Mouse (Mus musculus) frontal cortex, postnatal 25 days (tissue): Measurements from ENCODE around the gene Ttc7b.

Source experiments
- DNase-seq, 2 experiments: peaks; one replicate each; pipeline ENCODE4 v3.0.0; 2022; ENCODE audit warnings: low spot score in 2 of 2

Gene Ttc7b

DNA sequence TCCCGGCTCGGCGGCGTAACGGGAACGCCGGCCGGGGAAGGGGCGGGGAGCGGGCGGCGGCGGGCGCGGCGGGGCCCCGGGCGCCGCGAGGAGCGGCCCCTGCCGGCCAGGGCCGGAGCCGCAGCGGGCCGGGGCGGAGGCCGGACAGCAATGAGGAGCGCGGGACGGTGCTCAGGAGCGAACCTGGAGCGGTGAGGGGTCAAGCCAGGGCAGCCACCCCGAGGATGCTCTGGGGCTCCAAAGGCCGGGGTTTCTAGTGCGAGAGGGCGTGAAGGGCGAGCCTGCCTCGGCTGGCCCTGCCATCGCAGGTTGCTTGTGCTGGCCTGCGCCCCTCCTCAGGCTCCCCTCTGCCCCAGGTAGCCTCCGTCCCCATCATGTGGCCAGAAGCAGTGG lies at the start of gene Ttc7b:
Gene Ttc7b (minus strand): TSS at position 33 of the 393 bp plus-strand sequence.
- no peak for DNase-seq

DNA sequence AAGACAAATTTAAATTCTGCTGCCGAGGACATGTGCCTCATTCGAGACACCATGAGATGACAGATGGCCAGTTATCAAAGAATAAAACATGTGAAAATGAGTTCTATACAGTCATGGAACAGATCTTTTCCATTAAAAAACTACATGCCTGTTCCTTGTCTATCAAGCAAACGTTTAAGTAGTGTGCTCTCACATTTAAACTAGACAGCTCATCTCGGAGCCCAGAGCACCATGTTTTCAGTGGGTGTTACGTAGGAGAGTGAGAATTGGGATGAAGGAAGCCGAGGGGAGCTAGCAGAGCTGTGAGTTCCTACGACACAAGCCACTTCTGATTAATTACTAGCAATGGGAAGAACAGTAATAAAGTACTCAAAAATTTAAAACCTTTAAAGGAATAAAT lies 48.2 kb upstream of the Ttc7b start:
- no peak for DNase-seq

DNA sequence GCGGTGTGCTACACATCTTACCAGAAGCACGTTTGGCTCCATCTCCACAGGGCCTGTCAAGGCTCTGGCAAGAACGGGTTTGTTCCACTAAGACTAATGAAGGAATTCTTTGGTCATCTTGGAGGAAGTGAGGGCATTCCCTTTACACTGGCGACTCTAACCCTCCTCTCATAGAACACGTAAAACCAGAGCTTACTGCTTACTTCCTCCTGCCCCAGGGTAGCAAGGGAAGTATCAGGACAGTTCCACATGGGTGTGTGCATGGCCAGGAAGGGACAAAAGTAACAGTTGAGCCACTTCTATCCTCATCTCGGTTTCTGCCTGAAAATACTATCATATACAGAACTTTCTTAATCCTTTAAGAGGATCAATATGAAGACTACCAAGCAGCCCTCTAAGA lies 47.5 kb upstream of the Ttc7b start:
- no peak for DNase-seq

GRCm38 (mm10) chr12:100567627-100568026 lies 47.0 kb upstream of the Ttc7b start:
- DNase-seq, result no peak

DNA sequence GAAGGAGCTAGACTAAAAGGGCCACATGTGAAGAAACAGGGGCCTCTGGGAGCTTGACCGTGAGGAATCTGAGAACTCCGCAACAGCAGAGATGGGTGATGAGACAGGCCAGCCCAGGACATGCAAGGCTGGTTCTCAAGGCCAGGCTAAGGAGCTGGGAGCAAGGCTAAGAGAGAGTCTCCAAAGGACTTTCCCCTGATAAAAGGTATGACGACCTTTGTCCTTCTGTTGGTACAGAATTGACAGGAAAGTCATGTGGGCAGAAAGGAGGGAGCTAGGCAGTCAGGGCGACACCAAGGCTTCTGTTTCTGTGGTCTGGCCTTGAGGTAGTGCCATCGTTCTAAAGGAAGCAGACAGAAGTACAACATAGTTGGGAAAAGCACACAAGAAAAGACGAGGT lies 33.0 kb upstream of the Ttc7b start:
- DNase-seq, result no peak

GRCm38 (mm10) chr12:100551972-100552371 lies 31.3 kb upstream of the Ttc7b start:
- DNase-seq, result no peak

GRCm38 (mm10) chr12:100544194-100544567 lies 23.6 kb upstream of the Ttc7b start:
- DNase-seq, result no peak

DNA sequence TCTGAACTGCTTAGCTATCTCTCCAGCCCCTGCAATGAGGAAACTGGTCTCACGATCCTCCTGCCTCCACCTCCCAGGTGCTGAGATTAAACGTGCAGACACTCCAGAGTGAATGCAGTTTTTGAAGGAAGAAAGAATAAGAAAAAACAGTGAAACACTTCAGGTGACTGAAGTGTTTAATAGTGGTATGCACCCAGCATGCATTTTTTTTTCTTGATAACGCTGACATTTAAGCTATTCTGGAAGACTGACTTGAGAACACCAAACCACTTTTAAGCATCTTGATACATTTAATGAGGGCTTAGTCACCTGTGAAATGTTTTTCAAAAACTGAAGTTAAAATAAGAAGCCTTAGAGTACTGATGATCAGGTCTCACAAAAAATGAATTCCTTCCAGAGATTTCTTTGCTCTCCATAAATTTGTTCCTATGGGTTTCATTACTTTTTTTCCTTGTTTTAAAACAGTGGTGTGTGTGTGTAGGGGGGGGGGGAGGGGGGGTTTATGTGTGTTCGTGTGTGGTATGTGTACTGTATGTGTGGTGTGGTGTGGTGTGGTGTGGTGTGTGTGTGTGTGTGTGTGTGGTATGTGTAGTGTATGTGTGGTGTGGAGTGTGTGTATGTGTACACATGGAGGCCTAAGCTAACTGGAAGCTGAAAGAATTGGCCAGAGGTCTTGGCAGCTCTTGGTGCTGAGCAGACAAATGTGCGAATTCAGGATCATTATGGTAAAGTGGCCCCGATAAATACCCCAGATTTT lies 23.0 kb upstream of the Ttc7b start:
- no peak for DNase-seq

DNA sequence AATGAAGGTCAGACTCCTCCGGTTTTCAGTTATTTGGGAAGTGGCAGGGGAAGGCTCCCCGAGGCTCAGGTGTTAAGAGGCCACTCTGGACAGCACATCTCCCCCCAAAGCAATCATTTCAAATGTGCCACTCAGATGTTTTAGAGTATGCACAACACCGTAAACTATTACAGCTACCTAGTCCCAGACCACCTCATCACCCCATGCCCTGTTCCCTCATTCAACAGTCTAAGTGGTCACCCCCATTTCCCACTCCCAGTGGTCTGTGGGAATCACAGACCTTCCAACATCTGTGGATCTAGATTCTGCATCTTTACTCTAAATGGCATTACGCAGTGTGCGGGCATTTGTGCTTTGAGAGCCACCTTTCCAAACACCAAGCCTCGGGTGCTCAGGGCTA lies 21.9 kb upstream of the Ttc7b start:
- DNase-seq, result no peak

- no peak for DNase-seq
These were observed 21.4 kb upstream of the Ttc7b start for GRCm38 (mm10) chr12:100542076-100542475.

- DNase-seq, result peak in 1 of 2 experiments; percentile 1
These were observed 18.6 kb upstream of the Ttc7b start for GRCm38 (mm10) chr12:100539158-100539714.

- peak in 1 of 2 experiments; percentile 4 for DNase-seq
These were observed 18.0 kb upstream of the Ttc7b start for GRCm38 (mm10) chr12:100538445-100539157.

GRCm38 (mm10) chr12:100537091-100537490 lies 16.5 kb upstream of the Ttc7b start:
- peak in 1 of 2 experiments; percentile 0 for DNase-seq

GRCm38 (mm10) chr12:100535028-100535427 lies 14.4 kb upstream of the Ttc7b start:
- peak in 1 of 2 experiments; percentile 3 for DNase-seq

DNA sequence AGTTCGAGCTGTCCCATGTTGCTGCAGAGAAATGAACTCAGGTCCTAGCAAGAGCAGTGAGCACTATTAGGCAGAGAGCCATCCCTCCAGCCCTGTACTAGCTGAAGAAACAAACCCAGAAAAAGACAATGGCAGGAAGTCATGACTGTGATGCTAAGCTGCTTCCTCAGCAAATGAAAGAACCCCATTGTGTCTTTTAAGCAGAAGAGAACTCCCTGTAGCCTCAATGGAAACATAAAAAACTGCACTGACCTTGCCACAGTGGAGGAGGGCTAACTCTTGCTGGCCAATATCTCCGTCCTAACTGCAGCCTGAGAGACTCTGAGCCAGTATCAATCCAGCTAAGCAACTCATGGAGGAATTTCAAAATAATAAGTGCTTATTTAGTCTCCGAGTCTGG lies 13.4 kb upstream of the Ttc7b start:
- DNase-seq, result no peak

DNA sequence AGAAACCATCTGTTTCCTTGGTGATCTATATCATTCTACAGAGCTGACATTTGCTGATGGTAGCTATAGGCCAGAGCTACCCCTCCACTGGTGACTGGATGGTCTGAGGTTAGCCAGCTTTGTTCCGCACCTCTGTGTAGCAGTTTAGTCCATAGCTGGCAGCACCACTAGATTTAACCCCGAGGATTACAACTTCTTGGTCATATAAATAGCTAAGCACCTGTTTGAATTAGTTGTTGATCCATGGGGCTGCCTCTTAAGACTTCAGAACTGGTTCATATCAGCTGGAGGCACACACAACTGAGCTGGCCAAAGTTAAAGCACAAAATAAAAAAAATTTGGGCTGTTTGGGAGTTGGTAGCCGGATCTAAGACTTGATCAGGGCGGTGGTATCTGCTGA lies 12.6 kb upstream of the Ttc7b start:
- DNase-seq, result no peak

- no peak for DNase-seq
These were observed 11.1 kb upstream of the Ttc7b start for GRCm38 (mm10) chr12:100531740-100532139.

DNA sequence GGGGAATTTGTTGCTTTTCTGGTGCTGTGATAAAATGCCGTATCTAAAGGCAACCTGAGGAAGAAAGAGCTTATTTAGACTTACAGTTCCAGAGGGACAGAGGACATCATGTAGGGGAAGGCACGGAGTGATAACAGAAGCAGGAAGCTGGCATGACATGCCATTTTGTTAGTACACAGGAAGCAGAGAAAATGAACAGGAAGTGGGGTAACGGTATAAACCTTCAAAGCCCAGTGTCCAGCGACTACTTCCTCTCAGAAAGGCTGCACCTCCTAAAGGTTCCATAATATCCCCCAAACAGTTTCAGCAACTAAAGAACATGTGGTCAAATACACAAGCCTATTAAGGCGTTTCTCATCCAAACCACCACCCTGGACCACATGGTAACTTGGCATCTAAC lies 10.2 kb upstream of the Ttc7b start:
- DNase-seq, result no peak

DNA sequence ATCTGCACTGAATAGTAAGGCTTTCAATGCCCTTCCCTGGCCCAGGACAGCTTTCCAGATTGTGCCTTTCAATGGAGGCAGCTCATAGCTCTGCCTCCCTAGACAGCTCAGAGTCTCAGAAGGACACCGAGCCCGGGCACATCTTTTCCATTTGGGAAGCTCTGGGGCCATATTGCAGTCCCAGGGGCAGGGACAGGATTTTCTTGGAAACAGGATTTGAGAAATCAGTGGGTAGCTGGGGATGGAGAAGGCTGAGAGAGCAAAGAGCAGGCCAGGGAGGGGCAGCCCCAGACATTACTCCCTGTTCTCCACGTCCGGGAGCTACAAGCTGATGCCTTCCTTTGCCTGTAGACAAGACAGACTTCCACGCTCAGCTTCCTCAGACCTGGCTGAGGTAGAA lies 9.0 kb upstream of the Ttc7b start:
- DNase-seq, result no peak

DNA sequence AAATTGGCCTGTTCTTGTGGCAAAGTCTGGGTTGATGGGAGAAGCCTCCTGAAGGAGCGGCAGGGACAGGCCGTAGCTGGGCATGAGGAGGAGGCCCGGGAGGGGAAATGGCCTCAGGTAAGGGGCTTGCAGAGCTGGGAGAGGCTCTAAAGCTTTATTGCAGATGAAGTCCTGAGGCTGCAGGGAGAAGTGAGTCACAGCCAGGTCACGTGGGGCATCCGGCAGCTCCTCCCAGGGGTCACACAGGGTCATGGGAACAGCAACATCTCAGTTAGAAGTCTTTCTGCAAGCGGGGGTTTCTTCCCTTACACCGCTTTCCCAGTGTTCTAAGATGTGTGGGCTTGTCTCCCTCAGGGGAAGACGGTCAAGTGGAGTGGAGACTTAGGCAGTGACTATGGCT lies 8.5 kb upstream of the Ttc7b start:
- DNase-seq, result no peak

DNA sequence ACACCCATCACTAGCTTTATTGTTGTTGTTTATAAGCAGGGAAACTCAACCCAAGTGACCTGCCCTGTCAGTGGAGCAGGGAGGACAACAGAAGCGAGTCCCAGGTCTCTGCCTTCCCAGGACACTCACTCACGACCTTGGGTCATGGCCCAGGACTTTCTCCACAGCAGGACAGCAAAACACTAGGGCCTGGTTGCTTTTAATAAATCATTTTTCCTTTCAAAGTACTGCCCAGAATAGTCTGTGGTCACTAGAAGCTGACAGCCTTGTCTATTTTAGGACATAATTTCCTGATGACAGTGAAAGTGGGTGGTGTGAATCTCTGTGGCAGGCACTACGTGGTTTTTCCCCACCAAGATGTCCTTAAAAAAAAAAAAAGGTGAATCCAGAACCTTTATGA lies 7.6 kb upstream of the Ttc7b start:
- DNase-seq, result no peak

DNA sequence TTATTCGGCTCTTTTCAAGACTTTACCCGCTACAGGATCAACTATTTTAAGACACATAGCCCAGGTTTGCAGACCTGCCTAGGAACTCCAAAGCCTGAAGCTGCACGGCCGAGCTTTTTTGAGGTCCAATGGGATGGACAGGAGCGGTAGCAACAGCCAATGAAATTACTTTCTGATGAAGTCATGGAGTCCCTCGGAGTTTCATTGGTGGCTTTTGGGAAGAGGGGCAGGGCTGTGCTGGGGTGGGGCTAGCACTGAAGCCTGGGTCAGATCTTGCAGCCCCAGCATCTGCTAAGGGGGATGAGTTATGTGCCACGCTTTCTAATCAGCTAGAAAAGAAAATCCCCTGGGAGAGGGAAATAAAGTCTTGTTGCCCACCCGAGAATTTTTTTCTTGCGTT lies 7.1 kb upstream of the Ttc7b start:
- DNase-seq, result peak; percentile 47 to 58

DNA sequence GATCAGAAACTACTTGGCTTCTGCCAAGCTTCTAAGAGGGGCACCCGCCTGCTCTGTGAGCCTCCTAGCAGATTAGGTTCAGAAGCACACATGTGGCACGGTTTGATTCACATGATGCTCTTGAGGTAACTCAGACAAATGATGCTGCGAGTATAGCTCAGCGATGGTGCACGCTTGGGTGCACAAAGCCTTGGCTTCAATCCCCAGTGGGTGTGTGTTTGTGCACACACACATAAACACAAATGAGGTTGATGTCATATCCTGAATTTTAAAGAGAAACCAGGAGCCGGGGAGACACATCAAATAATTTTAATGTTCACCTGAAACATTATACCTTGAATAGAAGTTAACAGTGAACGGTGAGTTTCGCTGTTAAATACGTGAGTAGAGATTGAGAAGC lies 6.6 kb upstream of the Ttc7b start:
- no peak for DNase-seq
